Mouse (Mus musculus) granulocyte monocyte progenitor cell, adult 5-6 weeks (primary cell): ENCODE data around the gene Plekhg5. TPM values are rescaled to one million over a fixed set of nuclear protein-coding genes. Genes with fewer than 3 reads are reported as not detected.
A peak's percentile ranks its signal among the peaks of the same experiment; 100 is the strongest.

Source experiments
- ATAC-seq: replicated peaks from 2 replicates; pipeline ENCODE4 v1.8.0; 2016; ENCODE audit warnings: mild to moderate bottlenecking, moderate TSS enrichment, inconsistent platforms; ENCODE audit not compliant: poor library complexity, severe bottlenecking
- total RNA-seq, 2 experiments: library from RNA; stranded (forward) in 1 of 2; stranded (reverse) in 1 of 2; fragments of 200-712, 200-1000 nt in 1 of 2; fragments of >200 nt in 1 of 2; fragmentation: Nextera tagmentation in 1 of 2; gene quantifications; 2 replicates each; pipeline ENCODE4 v1.2.3; 2014 to 2017

Gene Plekhg5
- total RNA-seq, 2 experiments from 2014 or later = 0.34 to 2.2 TPM

GRCm38 (mm10) chr4:152120311-152121182 lies 48.2 kb downstream of the Plekhg5 start:
- no peak for ATAC-seq

- ATAC-seq = no peak
Observed at GRCm38 (mm10) chr4:152121183-152121505, 48.8 kb downstream of the Plekhg5 start.

DNA sequence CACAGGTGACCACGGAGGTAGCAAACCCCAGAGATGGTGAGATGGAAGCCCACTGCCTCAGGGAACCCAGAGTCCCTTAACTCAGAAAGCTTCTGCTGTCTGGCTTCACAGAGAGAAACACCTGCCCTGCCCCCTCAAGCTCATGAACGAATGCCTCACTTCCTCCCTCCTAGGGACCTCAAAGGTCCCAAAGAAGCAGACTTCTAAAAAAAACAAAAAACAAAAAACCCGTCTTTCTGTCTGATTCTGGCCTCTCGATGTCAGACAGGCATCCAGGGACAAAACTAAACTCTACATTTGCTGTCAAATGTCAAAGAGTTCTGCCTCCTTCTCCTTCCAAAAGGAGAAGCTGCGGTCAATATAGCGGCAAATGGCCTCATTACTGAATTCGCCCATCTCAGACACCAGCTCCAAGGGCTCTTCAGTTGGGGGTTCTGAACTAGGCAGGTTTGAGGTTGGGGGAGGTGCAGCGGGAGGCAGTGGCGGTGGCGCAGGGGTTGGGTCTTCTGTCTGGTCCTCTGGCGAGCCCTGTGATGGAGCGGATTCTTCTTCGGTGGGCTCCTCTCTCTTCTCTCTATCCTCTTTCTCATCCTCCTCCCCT lies 52.2 kb downstream of the Plekhg5 start:
- ATAC-seq = peak; percentile 51

- peak; percentile 7; the same call in 1 of the 2 replicates for ATAC-seq
Observed at GRCm38 (mm10) chr4:152125161-152126025, 53.1 kb downstream of the Plekhg5 start.

DNA sequence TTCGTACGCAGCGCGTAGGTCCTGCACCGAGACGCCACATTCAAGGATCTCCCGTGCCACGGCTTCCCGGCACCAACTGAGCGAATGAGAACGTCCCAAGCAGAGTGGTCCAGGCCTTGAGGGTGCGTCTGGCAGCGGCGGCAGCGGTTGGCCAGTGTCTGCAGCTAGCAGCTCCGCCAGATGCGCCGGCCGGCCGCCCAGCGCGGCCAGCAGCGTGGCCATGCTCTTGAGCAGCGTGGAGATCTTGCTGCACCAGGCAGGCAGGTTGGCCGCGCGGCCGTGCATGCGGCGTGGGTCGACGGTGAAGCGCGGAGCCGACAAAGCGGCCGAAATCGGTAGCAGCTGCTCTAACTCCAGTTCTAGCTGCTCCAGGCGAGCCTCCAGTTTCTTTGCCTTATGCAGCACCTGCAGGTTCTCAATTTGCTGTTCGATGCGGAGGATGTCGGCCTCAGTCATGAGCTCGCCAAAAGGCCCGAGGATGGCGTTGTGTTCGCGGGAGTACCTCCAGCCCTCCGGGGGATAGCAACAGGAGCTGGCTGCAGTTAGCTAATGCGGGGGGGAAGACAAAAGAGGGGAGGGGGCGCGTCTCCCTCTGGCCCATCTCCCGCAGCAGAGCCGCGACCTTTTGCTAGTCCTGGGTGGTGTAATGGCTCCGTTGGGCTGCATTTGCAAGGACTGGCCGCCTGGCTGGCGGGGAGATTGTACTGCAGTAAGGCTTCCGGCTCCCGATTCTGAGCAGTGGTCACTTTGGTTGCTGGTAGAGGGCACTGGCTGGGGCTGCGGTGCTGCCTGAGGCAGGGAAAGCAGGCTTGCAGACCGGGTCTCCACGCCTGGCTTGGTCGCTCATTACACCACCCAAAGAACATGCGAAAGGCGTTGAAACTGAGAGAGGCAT lies 54.0 kb downstream of the Plekhg5 start:
- no peak for ATAC-seq

DNA sequence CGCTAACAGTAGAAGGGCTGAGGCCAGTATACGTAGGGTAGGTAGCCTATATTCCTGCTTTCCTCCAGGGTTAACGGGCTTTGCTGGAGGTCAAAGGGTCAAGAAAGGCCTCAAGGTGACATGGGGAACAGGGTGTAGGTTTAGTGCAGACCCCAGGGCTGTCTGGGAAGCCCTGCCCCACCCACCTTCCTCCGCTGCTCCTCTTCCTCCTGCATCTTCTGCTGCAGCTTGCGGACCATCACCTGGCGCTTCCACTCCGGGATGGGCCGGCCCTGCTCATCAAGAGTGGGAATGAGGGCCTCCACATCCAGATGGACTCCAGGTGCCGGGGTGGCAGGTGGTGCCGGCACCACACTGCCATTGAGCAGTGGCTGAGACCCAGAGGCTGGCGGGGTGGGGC lies 55.6 kb downstream of the Plekhg5 start:
- no peak for ATAC-seq

DNA sequence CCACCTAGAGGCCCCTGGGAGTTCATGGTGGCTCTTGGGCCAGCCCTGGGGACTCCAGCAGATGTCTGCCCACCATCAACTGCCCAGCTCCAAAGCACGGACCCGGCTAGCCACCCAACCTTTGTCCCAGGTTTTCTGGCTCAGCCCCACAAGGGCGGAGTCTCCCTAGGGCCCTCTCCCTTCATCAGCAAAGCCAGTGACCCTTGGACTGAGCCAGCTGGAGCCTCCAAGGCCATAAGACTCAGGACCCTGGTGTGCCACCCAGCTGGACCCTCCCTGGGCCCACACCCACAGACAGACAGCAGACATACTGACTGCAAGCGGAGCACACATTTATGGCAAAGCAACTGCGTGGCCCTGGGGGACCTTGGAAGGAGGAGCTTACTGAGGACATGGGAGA lies 56.5 kb downstream of the Plekhg5 start:
- no peak for ATAC-seq

DNA sequence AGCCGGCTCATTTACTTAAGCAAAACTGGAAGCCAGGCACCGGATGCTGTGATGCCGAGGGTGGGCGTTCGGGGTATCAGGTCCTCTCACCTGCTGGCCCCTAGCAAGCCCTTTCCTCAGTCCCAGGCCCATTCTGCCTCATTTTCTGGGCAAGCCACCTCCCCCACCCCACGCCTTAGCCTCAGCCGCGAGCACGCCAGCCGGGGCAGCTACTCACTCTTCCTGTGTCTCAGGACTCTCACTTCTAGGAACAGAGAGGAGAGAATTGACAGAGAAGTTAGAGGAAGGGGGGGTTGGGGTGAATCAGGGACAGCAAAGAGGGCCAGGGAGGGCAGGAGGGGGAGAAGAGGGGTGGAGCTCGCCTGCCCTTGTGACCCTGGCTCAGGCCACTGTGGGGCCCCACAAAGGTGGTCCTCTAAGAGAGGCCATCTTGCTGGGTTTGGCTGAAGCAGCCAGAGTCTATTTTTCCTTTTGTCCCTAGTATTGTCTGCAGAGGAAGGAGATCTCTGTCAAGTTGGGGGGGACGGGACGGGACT lies 57.2 kb downstream of the Plekhg5 start:
- ATAC-seq = no peak

- ATAC-seq = peak; percentile 64
Observed at GRCm38 (mm10) chr4:152130771-152131653, 58.7 kb downstream of the Plekhg5 start.

DNA sequence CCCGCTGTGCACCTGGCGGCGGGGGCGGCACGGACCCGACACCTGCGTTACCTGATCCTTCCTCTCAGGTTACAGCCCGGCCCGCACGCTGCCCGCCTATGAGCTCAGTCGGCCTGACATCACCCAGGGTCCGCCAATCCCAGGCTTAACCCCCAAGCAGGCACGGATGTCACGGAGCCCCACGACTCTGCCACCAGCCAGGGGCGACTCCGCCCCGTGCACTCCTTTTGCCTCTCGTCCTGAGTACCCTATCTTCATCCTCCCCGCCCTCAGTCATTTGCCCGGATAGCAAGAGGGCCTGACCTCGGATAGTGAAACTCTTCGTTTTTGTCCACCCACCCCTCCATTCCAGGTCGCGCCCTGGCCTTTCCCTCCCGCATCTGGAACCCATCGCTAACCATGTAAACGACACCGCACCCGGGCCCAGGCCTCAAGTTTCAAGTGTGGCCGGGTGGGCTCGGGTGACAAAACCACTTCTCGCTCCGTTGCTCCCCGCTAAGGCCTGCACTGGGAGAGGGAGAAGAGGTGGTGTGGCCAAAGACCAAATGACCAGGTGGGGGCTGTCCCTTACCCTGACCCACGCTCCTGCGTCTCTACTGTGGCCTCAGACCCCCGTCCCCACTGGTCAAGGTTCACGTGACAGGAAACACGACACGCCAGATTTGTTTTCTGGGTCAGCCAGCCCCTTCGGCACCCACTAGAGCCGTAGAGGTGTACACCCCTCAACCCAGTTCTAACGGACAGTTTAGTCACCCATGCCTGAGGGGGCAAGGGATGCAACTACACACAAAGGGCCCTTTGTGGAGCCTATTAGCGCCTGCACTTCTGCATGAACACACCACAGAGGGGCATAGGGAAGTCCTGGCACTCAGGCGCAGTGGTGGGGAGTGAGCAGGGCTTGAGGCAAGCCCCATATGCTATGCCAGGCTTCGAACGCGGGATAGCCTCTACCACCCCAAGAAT lies 59.8 kb downstream of the Plekhg5 start:
- peak; percentile 5; the same call in 1 of the 2 replicates for ATAC-seq

DNA sequence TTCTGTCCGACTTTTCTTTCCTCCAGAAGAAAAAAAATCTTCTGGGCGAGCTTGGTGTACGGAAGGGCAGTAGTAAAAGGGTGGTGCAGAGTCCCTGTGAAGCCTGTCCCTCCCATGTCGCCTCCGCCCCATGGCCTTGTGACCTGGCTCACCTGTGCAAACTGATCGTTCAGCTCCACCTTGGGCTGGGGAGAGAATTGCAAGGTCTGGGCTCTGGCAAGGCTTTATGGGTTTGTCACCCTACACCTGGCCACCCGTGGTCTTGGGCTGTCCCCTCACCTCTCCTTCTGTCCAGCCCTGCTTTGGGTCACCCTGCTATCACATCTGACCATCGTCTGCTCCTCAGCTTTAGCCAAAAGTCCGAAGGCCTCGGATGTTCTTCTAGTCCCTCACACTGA lies 60.5 kb downstream of the Plekhg5 start:
- no peak for ATAC-seq

GRCm38 (mm10) chr4:152133213-152133612 lies 60.9 kb downstream of the Plekhg5 start:
- no peak for ATAC-seq

- peak; percentile 38; the same call in 1 of the 2 replicates for ATAC-seq
Observed at GRCm38 (mm10) chr4:152134507-152134906, 62.2 kb downstream of the Plekhg5 start.

GRCm38 (mm10) chr4:152135363-152135762 lies 63.1 kb downstream of the Plekhg5 start:
- ATAC-seq = no peak

DNA sequence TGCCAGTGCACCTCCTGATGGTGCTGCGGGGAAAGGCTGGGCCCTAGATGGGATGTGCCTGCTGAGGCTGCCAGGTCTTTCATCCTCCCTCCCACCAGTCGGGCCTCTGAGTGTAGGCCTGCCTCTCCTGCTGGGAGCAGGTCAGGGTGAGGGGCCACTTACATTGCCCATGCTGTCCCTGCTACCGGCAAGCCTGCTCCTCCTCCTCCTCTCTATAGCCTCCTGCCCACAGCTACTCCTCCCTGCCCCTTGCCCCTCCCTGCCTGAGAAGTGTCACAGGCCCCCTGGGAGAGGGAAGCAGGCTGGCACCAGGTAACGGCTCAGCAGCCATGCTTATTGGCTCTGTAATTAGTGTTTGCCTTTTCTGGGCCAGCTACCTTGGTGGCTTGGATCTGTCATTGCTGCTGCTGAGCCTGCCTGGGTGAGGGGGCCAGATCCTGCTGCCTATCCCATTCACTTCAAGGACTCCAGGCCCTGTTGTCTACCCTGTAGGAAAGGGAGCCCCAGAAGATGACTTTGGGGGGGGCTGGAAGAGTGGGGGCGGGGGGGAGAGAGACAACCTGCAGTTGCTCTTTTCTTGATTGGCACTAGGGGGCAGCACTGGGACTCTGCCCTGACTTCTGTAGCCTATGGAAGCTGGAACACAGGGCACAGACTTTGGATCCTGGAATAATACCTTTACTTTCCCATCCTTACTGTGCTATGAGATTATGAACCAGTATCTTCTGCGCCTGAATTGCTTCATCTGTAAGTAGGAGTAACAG lies 64.0 kb downstream of the Plekhg5 start:
- no peak for ATAC-seq

GRCm38 (mm10) chr4:152136876-152137250 lies 64.6 kb downstream of the Plekhg5 start:
- no peak for ATAC-seq
